Mouse (Mus musculus): ENCODE measurements around the gene Nolc1. TPM values are rescaled to one million over a fixed set of nuclear protein-coding genes. Genes with fewer than 3 reads are reported as not detected.

Nolc1 gene
- polyA plus RNA-seq, 1 experiment from 2014 or later: 38.5 TPM

DNA sequence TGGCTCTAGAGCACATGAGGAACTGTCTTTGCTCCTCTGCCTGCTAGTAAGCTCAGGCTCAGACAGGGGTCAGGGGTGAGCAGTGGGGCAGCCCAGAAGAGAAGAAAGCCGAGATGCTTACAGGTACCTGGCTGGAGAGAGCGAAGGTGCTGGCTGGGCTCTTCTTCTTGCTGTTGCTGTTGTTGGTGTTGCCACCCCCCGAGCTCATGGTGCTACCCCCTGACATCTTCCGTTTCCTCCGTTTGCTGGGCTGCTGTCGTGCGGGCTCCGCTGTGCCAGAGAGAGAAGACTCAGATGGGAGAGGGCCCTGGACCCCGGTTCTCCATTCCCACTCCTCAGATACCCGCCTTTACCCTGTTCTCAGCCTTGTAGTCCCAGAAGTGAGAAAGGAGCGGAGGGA, 41.8 kb upstream of the Nolc1 start:
- Histone ChIP-seq H3K4me1 (ENCODE audit: control insufficient read depth, low read depth, low read length) (peaks cover 31% of the 10 kb centered on the region), H3K27me3 (ENCODE audit: control insufficient read depth, insufficient read depth, low read depth, low read length) (no peaks in the 10 kb centered on the region), H3K9me3 (replicated peaks; ENCODE audit: control insufficient read depth, low read length) (no peaks in the 10 kb centered on the region), H3K4me3 (ENCODE audit: low read depth, low read length) (no peak overlapping the region), H3K36me3 (ENCODE audit: control insufficient read depth, insufficient read depth) (peaks cover 43% of the 10 kb centered on the region), H3K4me2 (ENCODE audit: low read depth, low read length) (no peak overlapping the region), H3K27ac (ENCODE audit: low read length) (no peak overlapping the region), H3K9ac (ENCODE audit: low read depth, low read length) (no peak overlapping the region)
- ATAC-seq (ENCODE audit: low read depth): no peak
- WGBS (ENCODE audit: insufficient replicate concordance): 91% methylated on average over 11 of the region's 11 CpGs

GRCm38 (mm10) chr19:46035971-46036370, 39.7 kb upstream of the Nolc1 start:
- peak overlapping the region; percentile 85 for H3K4me3 ChIP-seq (ENCODE audit: low read depth, low read length)
- no peak for ATAC-seq (ENCODE audit: low read depth)
- peak overlapping the region; percentile 81 for H3K27ac ChIP-seq (ENCODE audit: low read length)
- H3K9ac ChIP-seq (ENCODE audit: low read depth, low read length): no peak overlapping the region
- H3K4me2 ChIP-seq (ENCODE audit: low read depth, low read length): peak overlapping the region; percentile 96; the same call in 1 of the 2 replicates
- peaks cover 43% of the 10 kb centered on the region for H3K36me3 ChIP-seq (ENCODE audit: control insufficient read depth, insufficient read depth)
- H3K9me3 ChIP-seq (replicated peaks; ENCODE audit: control insufficient read depth, low read length): no peaks in the 10 kb centered on the region
- H3K4me1 ChIP-seq (ENCODE audit: control insufficient read depth, low read depth, low read length): peaks cover 42% of the 10 kb centered on the region
- 85% methylated on average over 13 of the region's 13 CpGs for WGBS (ENCODE audit: insufficient replicate concordance)
- no peaks in the 10 kb centered on the region for H3K27me3 ChIP-seq (ENCODE audit: control insufficient read depth, insufficient read depth, low read depth, low read length)

DNA sequence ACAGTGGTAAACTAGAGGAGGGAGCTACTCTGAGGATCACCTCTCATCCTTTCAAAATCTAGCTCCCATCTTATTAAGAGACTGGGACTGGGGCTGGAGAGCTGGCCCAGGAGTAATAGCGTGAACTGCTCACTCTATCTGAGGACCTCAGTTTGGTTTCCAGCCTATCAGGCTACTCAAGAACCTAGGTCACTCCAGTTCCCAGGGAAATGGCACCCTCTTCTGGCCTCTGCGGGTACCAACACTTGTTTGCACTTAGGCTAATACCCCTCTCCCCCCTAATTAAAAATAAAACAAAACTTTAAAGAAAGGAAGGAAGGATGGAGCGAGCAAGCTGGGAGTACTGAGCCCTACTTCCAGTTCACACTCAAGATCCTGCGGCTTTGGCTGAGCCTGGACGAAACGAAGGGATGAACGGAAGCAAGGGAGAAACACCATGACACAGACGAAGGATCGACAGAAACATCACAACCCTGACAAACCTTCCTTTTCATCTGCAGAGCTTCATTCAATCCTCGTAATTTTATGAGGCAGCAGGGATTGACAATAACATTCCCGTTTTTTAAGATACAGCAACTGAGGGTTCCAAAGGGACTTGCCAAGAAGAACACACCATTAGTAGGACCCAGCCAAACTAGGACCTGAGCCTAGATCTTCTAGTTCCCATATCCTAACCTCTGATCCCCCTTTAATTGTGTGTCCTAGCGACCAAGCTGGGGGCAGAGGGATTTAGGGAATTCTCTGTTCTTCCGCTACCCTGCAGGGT, 39.0 kb upstream of the Nolc1 start:
- peak overlapping the region; percentile 96 for H3K4me2 ChIP-seq (ENCODE audit: low read depth, low read length)
- peak overlapping the region; percentile 81 for H3K27ac ChIP-seq (ENCODE audit: low read length)
- H3K9ac ChIP-seq (ENCODE audit: low read depth, low read length): peak overlapping the region; percentile 90
- 46% methylated on average over 13 of the region's 13 CpGs for WGBS (ENCODE audit: insufficient replicate concordance)
- ATAC-seq (ENCODE audit: low read depth): no peak
- peaks cover 43% of the 10 kb centered on the region for H3K36me3 ChIP-seq (ENCODE audit: control insufficient read depth, insufficient read depth)
- H3K27me3 ChIP-seq (ENCODE audit: control insufficient read depth, insufficient read depth, low read depth, low read length): no peaks in the 10 kb centered on the region
- peak overlapping the region; percentile 85 for H3K4me3 ChIP-seq (ENCODE audit: low read depth, low read length)
- peaks cover 46% of the 10 kb centered on the region for H3K4me1 ChIP-seq (ENCODE audit: control insufficient read depth, low read depth, low read length)
- H3K9me3 ChIP-seq (replicated peaks; ENCODE audit: control insufficient read depth, low read length): no peaks in the 10 kb centered on the region

DNA sequence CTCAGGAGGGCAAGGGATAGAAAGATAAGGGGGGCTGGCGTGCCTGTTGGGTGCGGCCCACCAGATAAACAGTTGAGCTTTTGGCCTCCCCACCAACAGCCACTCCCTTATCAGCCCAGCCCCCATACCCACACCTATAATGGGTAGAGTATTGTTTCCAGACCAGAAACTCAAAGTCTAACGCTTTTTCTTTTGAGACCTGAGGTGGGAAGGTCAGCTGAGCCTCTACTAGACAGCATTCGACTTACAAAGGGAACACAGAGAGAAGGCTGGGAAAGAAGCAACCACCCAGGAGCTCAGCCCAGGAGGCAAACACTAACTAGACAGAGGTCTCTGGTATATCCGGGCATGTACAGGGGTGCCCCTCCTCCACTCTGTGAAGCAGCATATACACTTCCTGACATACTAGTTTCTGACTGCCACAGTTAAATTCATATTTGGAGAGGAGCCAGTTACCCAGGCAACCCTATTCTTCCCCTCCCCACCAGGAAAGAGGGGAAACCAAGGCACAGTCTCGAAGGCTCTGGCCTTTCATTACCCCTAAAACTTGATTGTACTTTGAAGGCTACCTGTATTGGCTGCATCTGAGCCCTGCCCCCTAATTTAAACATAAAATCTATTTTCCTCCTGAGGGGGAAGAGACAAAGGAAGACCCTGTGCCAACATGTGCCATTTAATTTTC, 38.3 kb upstream of the Nolc1 start:
- Histone ChIP-seq H3K27me3 (ENCODE audit: control insufficient read depth, insufficient read depth, low read depth, low read length) (no peaks in the 10 kb centered on the region), H3K4me1 (ENCODE audit: control insufficient read depth, low read depth, low read length) (peaks cover 53% of the 10 kb centered on the region), H3K27ac (ENCODE audit: low read length) (peak overlapping the region; percentile 81), H3K36me3 (ENCODE audit: control insufficient read depth, insufficient read depth) (peaks cover 41% of the 10 kb centered on the region), H3K4me3 (ENCODE audit: low read depth, low read length) (peak overlapping the region; percentile 85), H3K4me2 (ENCODE audit: low read depth, low read length) (peak overlapping the region; percentile 96), H3K9me3 (replicated peaks; ENCODE audit: control insufficient read depth, low read length) (no peaks in the 10 kb centered on the region), H3K9ac (ENCODE audit: low read depth, low read length) (peak overlapping the region; percentile 90)
- 13% methylated on average over 6 of the region's 6 CpGs for WGBS (ENCODE audit: insufficient replicate concordance)
- ATAC-seq (ENCODE audit: low read depth): peak; percentile 70

GRCm38 (mm10) chr19:46037925-46038850, 37.5 kb upstream of the Nolc1 start:
- 4% methylated on average over 13 of the region's 13 CpGs for WGBS (ENCODE audit: insufficient replicate concordance)
- Histone ChIP-seq H3K27me3 (ENCODE audit: control insufficient read depth, insufficient read depth, low read depth, low read length) (no peaks in the 10 kb centered on the region), H3K9ac (ENCODE audit: low read depth, low read length) (peak overlapping the region; percentile 90), H3K4me2 (ENCODE audit: low read depth, low read length) (peak overlapping the region; percentile 96), H3K4me1 (ENCODE audit: control insufficient read depth, low read depth, low read length) (peaks cover 61% of the 10 kb centered on the region), H3K4me3 (ENCODE audit: low read depth, low read length) (peak overlapping the region; percentile 85), H3K9me3 (replicated peaks; ENCODE audit: control insufficient read depth, low read length) (no peaks in the 10 kb centered on the region), H3K36me3 (ENCODE audit: control insufficient read depth, insufficient read depth) (peaks cover 33% of the 10 kb centered on the region), H3K27ac (ENCODE audit: low read length) (peak overlapping the region; percentile 81)
- no peak for ATAC-seq (ENCODE audit: low read depth)

DNA sequence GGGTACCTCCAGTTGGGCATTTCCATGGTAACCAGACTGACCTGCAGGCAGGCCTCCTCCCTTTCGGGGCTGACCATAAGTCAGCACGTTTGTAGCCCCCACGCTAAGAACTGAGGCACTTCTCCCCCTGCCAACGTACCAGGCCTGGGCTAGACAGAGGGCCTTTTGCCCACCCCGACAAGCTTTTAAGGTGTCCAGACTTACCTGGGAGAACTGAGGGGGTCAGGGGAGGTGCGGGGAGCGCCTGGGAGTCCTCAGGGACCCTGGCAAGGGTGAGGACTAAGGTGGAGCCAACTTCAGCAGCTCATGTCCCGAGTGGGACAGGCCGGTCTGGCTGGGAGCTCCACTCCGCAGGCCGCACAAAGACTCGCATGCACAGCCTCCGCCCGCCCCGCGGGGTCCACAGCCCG, 36.8 kb upstream of the Nolc1 start:
- Histone ChIP-seq H3K36me3 (ENCODE audit: control insufficient read depth, insufficient read depth) (peaks cover 26% of the 10 kb centered on the region), H3K4me3 (ENCODE audit: low read depth, low read length) (peak overlapping the region; percentile 85), H3K9me3 (replicated peaks; ENCODE audit: control insufficient read depth, low read length) (no peaks in the 10 kb centered on the region), H3K27ac (ENCODE audit: low read length) (peak overlapping the region; percentile 81), H3K9ac (ENCODE audit: low read depth, low read length) (peak overlapping the region; percentile 90), H3K4me2 (ENCODE audit: low read depth, low read length) (peak overlapping the region; percentile 96), H3K27me3 (ENCODE audit: control insufficient read depth, insufficient read depth, low read depth, low read length) (no peaks in the 10 kb centered on the region), H3K4me1 (ENCODE audit: control insufficient read depth, low read depth, low read length) (peaks cover 68% of the 10 kb centered on the region)
- peak; percentile 14; the same call in 1 of the 2 replicates for ATAC-seq (ENCODE audit: low read depth)
- 0% methylated on average over 15 of the region's 17 CpGs for WGBS (ENCODE audit: insufficient replicate concordance)

GRCm38 (mm10) chr19:46039478-46039877, 36.2 kb upstream of the Nolc1 start:
- 2% methylated on average over 25 of the region's 30 CpGs for WGBS (ENCODE audit: insufficient replicate concordance)
- no peaks in the 10 kb centered on the region for H3K9me3 ChIP-seq (replicated peaks; ENCODE audit: control insufficient read depth, low read length)
- no peaks in the 10 kb centered on the region for H3K27me3 ChIP-seq (ENCODE audit: control insufficient read depth, insufficient read depth, low read depth, low read length)
- H3K9ac ChIP-seq (ENCODE audit: low read depth, low read length): peak overlapping the region; percentile 90
- peak overlapping the region; percentile 96 for H3K4me2 ChIP-seq (ENCODE audit: low read depth, low read length)
- H3K27ac ChIP-seq (ENCODE audit: low read length): peak overlapping the region; percentile 81
- peak overlapping the region; percentile 85 for H3K4me3 ChIP-seq (ENCODE audit: low read depth, low read length)
- peaks cover 20% of the 10 kb centered on the region for H3K36me3 ChIP-seq (ENCODE audit: control insufficient read depth, insufficient read depth)
- ATAC-seq (ENCODE audit: low read depth): peak; percentile 83
- H3K4me1 ChIP-seq (ENCODE audit: control insufficient read depth, low read depth, low read length): peaks cover 74% of the 10 kb centered on the region

DNA sequence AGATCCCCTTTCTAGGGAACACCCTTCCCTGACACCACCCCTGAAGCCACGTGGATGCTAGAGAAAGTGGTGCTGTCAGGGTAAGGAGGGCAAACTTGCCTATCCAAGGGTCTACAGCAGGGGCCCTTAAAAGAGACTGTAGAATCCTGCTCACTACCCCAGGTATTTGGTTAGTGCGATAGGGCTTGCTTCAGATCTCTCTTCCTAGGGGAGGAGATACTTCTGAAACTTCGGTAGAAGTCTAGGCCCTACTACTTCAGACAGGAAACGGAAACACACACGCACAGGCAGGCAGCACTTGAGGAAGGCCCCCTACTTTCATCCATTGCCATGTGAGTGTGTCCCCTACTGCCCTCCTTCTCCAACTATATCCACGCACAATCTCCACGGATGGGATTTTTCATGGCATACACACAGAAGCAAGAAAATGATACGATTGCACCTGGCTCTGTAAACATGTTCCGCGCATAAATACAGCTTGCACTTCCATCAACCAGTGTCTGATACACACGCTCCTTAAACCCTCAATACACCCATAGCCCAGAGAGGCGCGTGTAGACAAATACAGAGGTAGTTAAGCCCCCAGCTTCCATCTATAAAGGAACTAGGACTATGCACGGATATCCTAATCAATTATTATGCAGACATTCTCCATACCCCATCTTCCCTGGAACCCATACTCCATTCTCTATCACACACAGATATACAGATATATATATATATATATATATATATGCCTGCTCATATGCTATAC, 35.3 kb upstream of the Nolc1 start:
- ATAC-seq (ENCODE audit: low read depth): no peak
- H3K4me3 ChIP-seq (ENCODE audit: low read depth, low read length): peak overlapping the region; percentile 85
- H3K4me2 ChIP-seq (ENCODE audit: low read depth, low read length): peak overlapping the region; percentile 96
- H3K9ac ChIP-seq (ENCODE audit: low read depth, low read length): peak overlapping the region; percentile 90
- peak overlapping the region; percentile 81 for H3K27ac ChIP-seq (ENCODE audit: low read length)
- H3K36me3 ChIP-seq (ENCODE audit: control insufficient read depth, insufficient read depth): peaks cover 11% of the 10 kb centered on the region
- H3K9me3 ChIP-seq (replicated peaks; ENCODE audit: control insufficient read depth, low read length): no peaks in the 10 kb centered on the region
- H3K27me3 ChIP-seq (ENCODE audit: control insufficient read depth, insufficient read depth, low read depth, low read length): 0 out of 2 replicates have a peak, but pooled peaks cover under 1% of the 10 kb centered on the region
- WGBS (ENCODE audit: insufficient replicate concordance): 27% methylated on average over 14 of the region's 14 CpGs
- H3K4me1 ChIP-seq (ENCODE audit: control insufficient read depth, low read depth, low read length): peaks cover 78% of the 10 kb centered on the region

Measured in liver, embryonic 16.5 days (tissue).